Mouse (Mus musculus): ENCODE results near the gene Srgap2. TPM values are rescaled to one million over a fixed set of nuclear protein-coding genes. Genes with fewer than 3 reads are reported as not detected.

The Srgap2 gene
- polyA plus RNA-seq, 1 experiment from 2014 or later = 14.5 TPM

DNA sequence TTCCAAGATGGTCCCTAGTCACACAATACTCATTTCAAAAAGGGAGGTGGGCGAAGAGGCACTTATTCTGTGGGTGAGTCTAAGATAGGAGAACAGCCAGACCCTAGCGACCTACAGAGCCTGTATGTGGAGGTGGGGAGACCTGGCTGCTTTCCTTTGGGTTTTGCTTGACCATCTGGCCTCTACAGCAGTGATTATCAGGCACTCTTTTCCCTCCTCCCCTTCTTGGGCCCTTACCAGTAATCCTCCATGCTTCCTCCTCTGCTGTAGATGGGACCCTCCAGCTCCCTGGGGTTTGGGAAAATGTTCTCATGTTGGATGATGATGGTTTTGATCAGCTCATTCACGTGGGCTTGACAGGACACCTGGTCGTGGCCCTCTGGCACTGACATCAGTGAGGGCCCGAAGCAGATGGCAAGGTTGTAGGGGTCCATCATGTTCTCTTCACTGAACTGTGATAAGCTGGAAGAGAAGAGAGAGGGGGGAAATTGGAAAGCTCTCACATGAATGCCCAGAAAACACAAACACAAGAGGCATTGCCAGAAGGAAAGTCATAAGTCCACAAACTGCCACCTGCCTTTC lies 216.8 kb downstream of the Srgap2 start:
- Histone ChIP-seq H3K9ac (no peak overlapping the region), H3K27me3 (no peaks in the 10 kb centered on the region), H3K4me1 (no peaks in the 10 kb centered on the region), H3K9me3 (replicated peaks) (no peaks in the 10 kb centered on the region), H3K36me3 (ENCODE audit: poor library complexity, severe bottlenecking) (peaks cover 47% of the 10 kb centered on the region), H3K27ac (no peak overlapping the region), H3K4me2 (no peak overlapping the region), H3K4me3 (no peak overlapping the region)
- no peak for ATAC-seq
- WGBS = 94% methylated on average over 5 of the region's 5 CpGs

- no peak overlapping the region for H3K4me2 ChIP-seq
- no peaks in the 10 kb centered on the region for H3K4me1 ChIP-seq
- H3K27ac ChIP-seq = no peak overlapping the region
- no peak for ATAC-seq
- no peak overlapping the region for H3K4me3 ChIP-seq
- no peaks in the 10 kb centered on the region for H3K9me3 ChIP-seq (replicated peaks)
- H3K9ac ChIP-seq = no peak overlapping the region
- peaks cover 47% of the 10 kb centered on the region for H3K36me3 ChIP-seq (ENCODE audit: poor library complexity, severe bottlenecking)
- no peaks in the 10 kb centered on the region for H3K27me3 ChIP-seq
- 93% methylated on average over 2 of the region's 2 CpGs for WGBS
These were observed 226.4 kb downstream of the Srgap2 start for GRCm38 (mm10) chr1:131300750-131301149.

- Histone ChIP-seq H3K9me3 (replicated peaks) (no peaks in the 10 kb centered on the region), H3K4me1 (no peaks in the 10 kb centered on the region), H3K27ac (no peak overlapping the region), H3K27me3 (no peaks in the 10 kb centered on the region), H3K36me3 (ENCODE audit: poor library complexity, severe bottlenecking) (peaks cover 56% of the 10 kb centered on the region), H3K9ac (no peak overlapping the region), H3K4me3 (no peak overlapping the region), H3K4me2 (no peak overlapping the region)
- 85% methylated on average over 6 of the region's 6 CpGs for WGBS
- no peak for ATAC-seq
These were observed 227.4 kb downstream of the Srgap2 start for GRCm38 (mm10) chr1:131299788-131300187.

DNA sequence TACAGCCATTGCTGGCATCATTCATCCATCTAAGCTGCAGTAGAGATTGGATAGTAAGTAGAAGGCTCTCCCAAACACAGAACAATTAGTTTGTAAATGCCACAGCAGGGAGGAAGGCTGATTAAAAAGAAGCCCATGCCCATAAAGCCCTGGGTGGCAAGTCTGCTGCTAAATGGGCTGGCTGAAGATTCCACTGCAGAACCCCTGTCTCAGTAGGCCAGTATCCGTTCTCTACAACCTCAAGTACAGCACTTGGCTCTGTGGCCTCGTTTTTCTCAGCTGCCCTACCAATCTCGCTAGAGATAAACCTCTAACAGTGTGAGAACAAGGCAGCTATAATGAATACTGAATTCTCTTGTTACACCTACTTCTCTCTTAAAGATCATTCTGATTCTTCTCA lies 227.9 kb downstream of the Srgap2 start:
- H3K4me2 ChIP-seq = no peak overlapping the region
- H3K9ac ChIP-seq = no peak overlapping the region
- H3K4me3 ChIP-seq = no peak overlapping the region
- no peaks in the 10 kb centered on the region for H3K9me3 ChIP-seq (replicated peaks)
- WGBS = 42% methylated on average over 3 of the region's 3 CpGs
- H3K36me3 ChIP-seq (ENCODE audit: poor library complexity, severe bottlenecking) = peaks cover 60% of the 10 kb centered on the region
- no peak overlapping the region for H3K27ac ChIP-seq
- ATAC-seq = no peak
- H3K27me3 ChIP-seq = no peaks in the 10 kb centered on the region
- no peaks in the 10 kb centered on the region for H3K4me1 ChIP-seq

DNA sequence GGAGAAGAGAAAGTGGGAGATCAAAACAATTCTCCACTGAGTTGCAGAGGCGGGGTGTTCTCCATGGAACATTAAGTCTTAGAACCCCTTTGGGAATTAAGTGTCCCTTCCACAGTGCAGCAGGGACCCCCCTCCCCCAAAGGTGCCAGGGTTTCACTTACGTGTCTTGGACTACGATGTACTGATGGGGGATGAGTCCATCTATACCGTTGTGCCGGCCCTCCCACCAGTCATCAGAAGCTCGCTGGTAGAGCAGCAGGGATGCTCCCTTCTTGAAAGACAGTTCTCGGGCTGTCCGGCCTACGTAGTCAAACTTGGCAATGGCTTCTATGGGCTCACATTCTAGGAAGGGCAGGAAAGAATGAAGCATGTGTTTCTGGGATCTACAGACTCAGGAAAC lies 229.0 kb downstream of the Srgap2 start:
- Histone ChIP-seq H3K36me3 (ENCODE audit: poor library complexity, severe bottlenecking) (peaks cover 63% of the 10 kb centered on the region), H3K27me3 (no peaks in the 10 kb centered on the region), H3K9me3 (replicated peaks) (no peaks in the 10 kb centered on the region), H3K9ac (no peak overlapping the region), H3K4me1 (no peaks in the 10 kb centered on the region), H3K4me3 (no peak overlapping the region), H3K27ac (no peak overlapping the region), H3K4me2 (no peak overlapping the region)
- 94% methylated on average over 9 of the region's 9 CpGs for WGBS
- ATAC-seq = no peak

GRCm38 (mm10) chr1:131296726-131297125 lies 230.4 kb downstream of the Srgap2 start:
- Histone ChIP-seq H3K4me3 (no peak overlapping the region), H3K9ac (no peak overlapping the region), H3K9me3 (replicated peaks) (no peaks in the 10 kb centered on the region), H3K4me1 (no peaks in the 10 kb centered on the region), H3K27me3 (no peaks in the 10 kb centered on the region), H3K4me2 (no peak overlapping the region), H3K36me3 (ENCODE audit: poor library complexity, severe bottlenecking) (peaks cover 73% of the 10 kb centered on the region), H3K27ac (no peak overlapping the region)
- WGBS = 94% methylated on average over 7 of the region's 7 CpGs
- no peak for ATAC-seq

GRCm38 (mm10) chr1:131295200-131295599 lies 232.0 kb downstream of the Srgap2 start:
- WGBS = 66% methylated on average over 8 of the region's 8 CpGs
- Histone ChIP-seq H3K4me3 (no peak overlapping the region), H3K4me2 (no peak overlapping the region), H3K27me3 (no peaks in the 10 kb centered on the region), H3K9ac (no peak overlapping the region), H3K36me3 (ENCODE audit: poor library complexity, severe bottlenecking) (peaks cover 70% of the 10 kb centered on the region), H3K4me1 (no peaks in the 10 kb centered on the region), H3K9me3 (replicated peaks) (no peaks in the 10 kb centered on the region), H3K27ac (no peak overlapping the region)
- ATAC-seq = no peak

DNA sequence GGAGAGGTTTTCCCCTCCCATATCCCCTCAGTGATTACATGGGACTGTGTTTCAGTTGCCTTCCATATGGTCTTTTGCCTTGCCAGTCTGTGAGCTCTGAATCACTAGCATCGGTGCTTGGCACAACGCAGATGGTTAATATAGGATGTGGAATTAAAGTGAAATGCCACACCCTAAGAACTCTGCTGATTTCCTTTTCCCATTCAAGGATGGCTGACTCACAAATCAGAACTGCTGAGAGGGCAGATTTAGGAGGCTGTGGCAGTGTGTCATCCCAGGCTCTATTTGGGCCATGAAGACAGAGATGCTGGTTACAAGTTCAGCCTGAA lies 233.3 kb downstream of the Srgap2 start:
- peaks cover 67% of the 10 kb centered on the region for H3K36me3 ChIP-seq (ENCODE audit: poor library complexity, severe bottlenecking)
- no peaks in the 10 kb centered on the region for H3K9me3 ChIP-seq (replicated peaks)
- no peaks in the 10 kb centered on the region for H3K27me3 ChIP-seq
- no peak overlapping the region for H3K9ac ChIP-seq
- H3K4me2 ChIP-seq = no peak overlapping the region
- peak; percentile 72; the same call in 1 of the 2 replicates for ATAC-seq
- H3K4me3 ChIP-seq = no peak overlapping the region
- no peaks in the 10 kb centered on the region for H3K4me1 ChIP-seq
- H3K27ac ChIP-seq = 0 out of 2 replicates have a peak overlapping the region, but pooled peaks have one; percentile 5
- WGBS = 90% methylated on average over 2 of the region's 2 CpGs

GRCm38 (mm10) chr1:131293221-131293921 lies 233.8 kb downstream of the Srgap2 start:
- WGBS = 89% methylated on average over 4 of the region's 4 CpGs
- no peaks in the 10 kb centered on the region for H3K9me3 ChIP-seq (replicated peaks)
- no peak overlapping the region for H3K27ac ChIP-seq
- ATAC-seq = no peak
- H3K4me2 ChIP-seq = no peak overlapping the region
- H3K27me3 ChIP-seq = no peaks in the 10 kb centered on the region
- no peak overlapping the region for H3K4me3 ChIP-seq
- H3K9ac ChIP-seq = no peak overlapping the region
- H3K4me1 ChIP-seq = no peaks in the 10 kb centered on the region
- H3K36me3 ChIP-seq (ENCODE audit: poor library complexity, severe bottlenecking) = peaks cover 69% of the 10 kb centered on the region

DNA sequence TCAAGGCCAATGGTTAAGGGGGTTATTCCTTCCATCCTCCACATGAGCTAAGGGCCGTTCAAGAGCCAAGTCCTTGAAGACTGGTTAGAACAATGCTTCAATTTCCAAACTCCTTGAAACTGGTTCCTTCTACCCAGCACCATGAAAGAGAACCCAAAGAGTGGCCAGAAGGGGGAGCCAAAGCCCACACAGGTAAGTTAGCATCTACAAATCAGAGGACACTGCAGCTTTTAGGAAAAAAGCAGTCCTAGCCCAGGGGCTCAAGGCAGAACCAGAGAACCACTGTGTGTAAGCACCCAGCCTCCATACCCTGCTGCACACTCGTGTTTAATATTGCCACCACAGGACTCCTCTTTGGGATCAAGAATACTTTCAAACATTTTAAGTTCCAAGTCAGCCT lies 236.5 kb downstream of the Srgap2 start:
- Histone ChIP-seq H3K27ac (no peak overlapping the region), H3K4me1 (no peaks in the 10 kb centered on the region), H3K9ac (no peak overlapping the region), H3K27me3 (no peaks in the 10 kb centered on the region), H3K4me2 (no peak overlapping the region), H3K9me3 (replicated peaks) (no peaks in the 10 kb centered on the region), H3K4me3 (no peak overlapping the region), H3K36me3 (ENCODE audit: poor library complexity, severe bottlenecking) (peaks cover 58% of the 10 kb centered on the region)
- WGBS = 42% methylated on average over 2 of the region's 2 CpGs
- ATAC-seq = peak; percentile 31; the same call in 1 of the 2 replicates

DNA sequence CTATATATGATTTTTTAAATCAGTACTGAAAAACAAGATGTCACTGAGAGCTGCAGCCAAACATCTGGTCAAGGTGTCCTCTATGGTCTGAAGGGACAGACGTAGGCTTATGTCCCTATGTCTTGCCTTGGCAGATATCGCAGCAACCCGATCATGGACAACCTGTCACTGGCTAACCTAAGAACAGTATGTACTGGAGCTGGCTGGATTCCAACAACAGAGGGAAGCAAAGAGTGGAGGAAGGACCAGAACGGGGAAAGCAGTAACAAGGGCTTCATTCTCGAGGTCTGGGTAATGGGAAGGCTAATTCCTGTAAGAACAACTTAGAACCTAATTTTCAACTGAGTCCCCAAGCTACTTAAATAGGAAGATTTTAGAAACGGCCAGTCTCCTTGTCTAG lies 238.2 kb downstream of the Srgap2 start:
- WGBS = 88% methylated on average over 6 of the region's 6 CpGs

DNA sequence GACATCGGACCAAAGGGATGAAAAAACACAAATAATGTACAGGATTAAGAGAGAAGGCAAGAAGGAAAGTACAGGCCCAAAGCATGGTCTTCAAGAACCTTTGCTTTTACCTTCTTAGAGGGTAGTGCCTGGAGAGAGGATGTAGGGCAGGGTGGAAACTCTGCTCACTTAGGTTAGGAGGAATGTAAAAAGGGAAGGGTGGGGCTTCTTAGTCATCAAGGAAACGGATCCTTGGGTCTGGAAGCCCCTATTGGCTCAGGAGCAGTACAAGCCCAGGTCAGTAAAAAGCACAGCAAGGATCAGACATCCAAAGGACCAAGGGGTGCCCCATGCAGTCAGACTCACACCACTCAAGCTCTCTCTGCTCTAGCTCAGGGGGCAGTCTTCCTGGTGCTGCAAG lies 239.9 kb downstream of the Srgap2 start:
- Histone ChIP-seq H3K4me1 (no peaks in the 10 kb centered on the region), H3K9ac (no peak overlapping the region), H3K27ac (no peak overlapping the region), H3K4me2 (no peak overlapping the region), H3K4me3 (no peak overlapping the region), H3K36me3 (ENCODE audit: poor library complexity, severe bottlenecking) (peaks cover 39% of the 10 kb centered on the region), H3K9me3 (replicated peaks) (no peaks in the 10 kb centered on the region), H3K27me3 (no peaks in the 10 kb centered on the region)
- WGBS = 72% methylated on average over 2 of the region's 2 CpGs
- ATAC-seq = no peak

More for the DNA sequence above, 238.2 kb downstream of the Srgap2 start:
- Histone ChIP-seq H3K9me3 (replicated peaks) (no peaks in the 10 kb centered on the region), H3K9ac (no peak overlapping the region), H3K27me3 (no peaks in the 10 kb centered on the region), H3K4me1 (no peaks in the 10 kb centered on the region), H3K27ac (no peak overlapping the region), H3K4me3 (no peak overlapping the region), H3K36me3 (ENCODE audit: poor library complexity, severe bottlenecking) (peaks cover 44% of the 10 kb centered on the region), H3K4me2 (no peak overlapping the region)
- no peak for ATAC-seq

DNA sequence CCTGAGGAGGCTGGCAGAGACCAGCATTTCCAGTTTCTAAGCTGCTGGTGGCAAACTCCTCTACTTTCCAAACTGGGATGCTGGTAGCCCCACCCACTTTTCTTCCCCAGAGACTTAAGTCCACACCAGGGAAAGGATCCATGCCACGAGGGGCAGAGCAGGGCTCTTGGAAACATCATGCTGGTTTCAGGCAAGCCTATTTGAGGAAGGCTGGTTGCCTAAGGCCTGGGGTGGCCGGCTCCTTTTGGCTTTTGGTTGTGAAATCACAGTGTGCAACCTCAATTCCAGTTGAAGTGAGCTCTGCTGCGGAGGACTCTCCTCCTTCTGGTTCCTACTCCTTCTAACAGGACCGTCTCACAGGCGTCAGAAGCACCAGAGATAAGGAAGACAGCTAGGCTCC lies 240.3 kb downstream of the Srgap2 start:
- Histone ChIP-seq H3K4me2 (no peak overlapping the region), H3K36me3 (ENCODE audit: poor library complexity, severe bottlenecking) (peaks cover 35% of the 10 kb centered on the region), H3K4me1 (no peaks in the 10 kb centered on the region), H3K27ac (no peak overlapping the region), H3K9ac (no peak overlapping the region), H3K4me3 (no peak overlapping the region), H3K27me3 (no peaks in the 10 kb centered on the region), H3K9me3 (replicated peaks) (no peaks in the 10 kb centered on the region)
- no peak for ATAC-seq
- WGBS = 82% methylated on average over 5 of the region's 5 CpGs
